Mouse (Mus musculus) lung, postnatal 4 days (tissue): ENCODE measurements around the gene Zswim1.
"Not testable (repeated sequence)": the region's sequence is repeated elsewhere in the genome, so short reads cannot be mapped to it uniquely, and the experiment has no call there.

Experiments
- DNase-seq, 2 experiments: peaks; one replicate each; pipeline ENCODE4 v3.0.0; 2021

Gene Zswim1

DNA sequence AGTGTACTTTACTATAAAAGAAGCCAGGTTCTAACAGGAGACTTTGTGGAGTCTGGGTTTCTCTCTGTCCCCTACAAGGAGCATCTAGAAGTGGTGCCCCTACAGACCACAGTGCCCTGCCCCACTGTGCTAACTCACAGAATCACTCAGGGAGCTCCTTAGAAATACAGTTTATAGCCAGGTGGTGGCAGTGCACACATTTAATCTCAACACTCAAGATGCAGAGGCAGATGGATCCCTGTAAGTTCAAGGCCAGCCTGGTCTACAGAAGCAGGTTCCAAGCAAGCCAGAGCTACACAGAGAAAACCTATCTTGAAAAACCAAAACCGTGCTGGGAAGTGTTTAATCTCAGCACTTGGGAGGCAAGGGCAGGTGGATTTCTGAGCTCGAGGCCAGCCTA lies 28.7 kb upstream of the Zswim1 start:
- DNase-seq, result peak in 1 of 2 experiments; percentile 20

DNA sequence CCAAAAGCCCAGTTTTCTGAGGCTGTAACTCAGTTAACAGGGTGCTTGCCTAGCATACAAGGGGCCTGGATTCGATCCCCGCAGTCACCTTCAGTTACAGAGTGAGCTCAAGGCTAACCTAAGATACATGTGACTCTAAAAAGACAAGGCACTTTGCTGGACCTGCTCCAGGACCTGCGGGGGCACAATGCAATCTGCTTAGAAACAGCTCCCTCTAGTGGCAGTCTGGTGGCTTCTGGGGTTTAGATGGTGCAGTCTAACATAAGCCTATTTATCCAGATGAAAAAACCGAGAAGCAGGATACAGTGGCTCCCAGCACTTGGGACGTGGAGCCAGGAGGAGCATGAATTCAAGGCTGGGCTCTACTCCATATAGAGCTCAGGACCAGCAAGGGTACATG lies 28.2 kb upstream of the Zswim1 start:
- peak; percentile 80 to 87 for DNase-seq

DNA sequence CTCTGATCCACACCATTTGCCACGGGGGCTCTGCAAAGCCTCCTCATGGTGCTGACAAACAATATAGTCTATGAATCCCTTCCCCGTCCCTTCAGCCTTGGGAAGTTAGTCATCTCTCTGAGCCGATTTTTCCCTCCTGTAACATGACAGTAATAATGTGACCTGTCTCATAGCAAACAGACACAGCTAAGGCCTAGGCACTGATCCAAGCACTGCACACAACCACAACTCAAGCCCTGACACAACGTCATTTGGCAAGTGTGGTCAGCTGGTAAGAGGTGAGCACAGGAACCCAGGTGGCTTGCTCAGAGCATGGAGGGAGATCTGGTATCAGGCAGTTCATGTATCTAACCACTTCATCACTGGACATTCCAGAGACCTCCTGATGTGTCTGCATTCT lies 26.6 kb upstream of the Zswim1 start:
- no peak for DNase-seq

DNA sequence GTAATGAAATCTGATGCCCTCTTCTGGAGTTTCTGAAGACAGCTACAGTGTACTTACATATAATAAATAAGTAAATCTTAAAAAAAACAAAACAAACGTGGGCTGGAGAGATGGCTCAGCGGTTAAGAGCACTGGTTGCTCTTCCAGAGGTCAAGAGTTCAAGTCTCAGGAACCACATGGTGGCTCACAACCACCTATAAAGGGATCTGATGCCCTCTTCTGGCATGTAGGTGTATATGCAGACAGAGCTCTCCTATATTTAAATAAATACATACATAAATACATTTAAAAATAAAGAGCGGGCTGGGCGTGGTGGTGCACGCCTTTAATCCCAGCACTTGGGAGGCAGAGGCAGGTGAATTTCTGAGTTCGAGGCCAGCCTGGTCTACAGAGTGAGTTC lies 23.9 kb upstream of the Zswim1 start:
- DNase-seq, result not testable (repeated sequence)

DNA sequence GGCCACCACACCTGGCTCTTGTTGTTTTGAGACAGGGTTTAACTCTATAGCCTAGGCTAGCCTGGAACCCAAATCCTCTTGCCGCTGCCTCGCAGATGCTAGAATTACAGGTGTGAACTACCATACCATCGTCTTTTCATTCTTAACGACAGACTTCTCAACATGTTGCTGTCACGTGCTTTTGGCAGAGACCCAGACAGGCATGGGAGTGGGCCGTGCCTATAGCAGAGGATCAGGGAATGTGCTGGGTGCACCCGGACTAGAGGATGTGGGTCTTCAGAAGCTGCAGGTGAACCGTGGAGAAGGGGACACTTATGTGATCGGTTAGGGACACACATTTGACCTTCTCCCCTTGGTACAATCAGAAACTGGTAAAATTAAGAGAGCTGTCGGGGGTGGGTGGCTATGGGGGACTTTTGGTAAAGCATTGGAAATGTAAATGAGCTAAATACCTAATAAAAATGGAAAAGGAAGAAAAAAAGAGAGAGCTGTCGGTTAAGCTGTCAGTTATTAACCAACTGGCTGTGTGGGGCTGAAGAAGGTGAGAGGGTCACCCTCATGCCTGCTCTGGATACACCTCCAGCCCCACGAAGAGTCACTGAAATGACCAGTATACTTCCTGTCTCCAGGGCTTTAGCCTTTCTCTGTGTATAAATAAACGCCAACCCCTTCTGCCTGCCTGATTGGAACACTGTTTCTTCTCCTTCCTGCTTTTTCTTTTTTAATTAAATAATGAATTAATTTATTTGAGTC lies 22.1 kb upstream of the Zswim1 start:
- no peak for DNase-seq

DNA sequence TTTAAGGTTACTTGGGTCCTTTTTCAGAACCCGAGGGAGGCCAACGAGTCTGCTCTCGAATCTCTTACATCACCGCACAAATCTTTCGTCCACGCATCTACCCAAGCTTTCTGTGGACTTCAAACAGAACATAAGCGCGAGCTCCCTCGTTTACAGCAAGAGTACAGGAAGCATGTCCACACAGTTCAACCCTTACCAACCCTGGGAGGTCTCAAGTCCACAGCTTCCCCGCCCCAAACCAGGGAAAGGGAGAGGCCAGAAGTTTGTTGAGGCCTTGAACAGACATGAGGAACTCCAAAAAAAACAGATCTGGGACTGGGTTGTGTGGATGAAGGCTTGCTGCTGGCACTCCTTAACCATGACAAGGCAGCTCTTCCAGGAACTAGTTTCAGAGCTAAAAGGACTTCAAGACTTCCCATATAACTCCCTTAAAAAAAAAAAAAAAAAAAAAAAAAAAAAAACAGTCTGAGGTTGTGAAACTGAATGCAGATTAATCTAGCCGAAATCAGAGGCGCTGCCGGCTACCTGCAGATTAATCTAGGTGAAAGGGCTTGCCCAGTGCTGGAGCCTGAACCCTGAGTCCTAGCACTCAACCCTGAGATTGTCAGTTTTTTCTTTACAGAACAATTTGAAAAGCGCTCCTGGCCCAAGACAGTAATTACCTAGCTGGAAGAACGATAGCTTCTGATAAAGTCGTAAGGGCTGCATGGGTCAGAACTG lies 19.1 kb upstream of the Zswim1 start:
- DNase-seq, result no peak

DNA sequence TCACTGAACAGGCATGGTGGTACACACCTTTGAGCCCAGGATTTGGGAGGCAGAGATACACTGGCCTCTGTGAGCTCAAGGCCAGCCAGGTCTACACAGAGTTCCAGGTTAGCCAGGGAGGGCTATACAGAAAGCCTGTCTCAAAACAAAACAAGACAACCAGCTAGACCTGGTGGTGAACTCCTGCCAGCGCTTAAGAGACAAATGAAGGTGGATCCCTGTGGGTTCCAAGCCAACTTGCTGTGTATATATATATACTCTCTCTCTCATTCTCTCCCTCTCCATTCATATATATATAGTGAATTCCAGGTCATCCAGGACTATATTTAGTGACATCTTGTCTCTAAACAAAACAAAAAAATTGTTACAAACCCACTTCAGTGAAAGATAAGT lies 18.6 kb upstream of the Zswim1 start:
- no peak for DNase-seq

DNA sequence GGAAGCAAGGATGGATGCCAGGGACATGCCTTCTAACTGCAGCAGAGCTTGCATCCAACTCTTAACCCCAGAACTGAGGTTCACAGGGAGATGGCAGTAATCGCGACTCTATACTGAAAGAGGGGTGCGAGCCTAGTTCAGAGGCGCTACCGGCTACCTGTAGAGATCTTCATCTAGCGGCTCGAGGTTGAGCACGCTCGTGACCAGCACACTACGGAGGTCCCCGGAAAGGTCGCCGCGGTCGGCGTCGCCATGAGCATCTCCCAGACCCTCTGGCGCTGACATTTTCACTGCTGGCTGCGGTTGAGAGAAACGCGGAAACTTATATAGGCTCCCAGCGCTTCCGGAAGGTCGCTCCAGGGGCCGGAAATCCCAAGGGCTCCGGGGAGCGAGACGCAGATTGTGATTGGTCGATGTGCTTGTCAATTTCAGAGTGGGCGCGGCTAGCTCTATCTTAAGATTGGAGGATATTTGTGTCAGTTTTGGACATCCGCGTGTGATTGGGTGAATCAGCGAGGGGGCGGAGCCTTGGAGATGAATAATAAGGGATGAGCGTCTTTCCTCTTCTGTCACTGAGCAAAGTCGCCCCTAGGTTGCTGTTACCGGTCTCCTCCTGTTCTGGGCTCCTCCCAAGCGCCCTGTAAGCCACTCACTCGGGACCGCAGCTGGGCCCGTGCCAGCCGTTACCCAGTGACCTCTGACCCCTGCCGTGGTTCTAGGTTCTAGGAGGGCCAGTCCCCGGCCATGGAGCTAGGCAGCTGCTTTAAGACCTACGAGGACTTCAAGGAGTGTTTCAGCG lies 17.8 kb upstream of the Zswim1 start, which contains the start of the genes Acot8 and Zswim3:
TSS of gene Acot8 (minus strand) at position 350 of the 799 bp plus-strand sequence.
TSS of gene Zswim3 (plus strand) at position 566 of the 799 bp plus-strand sequence.
- peak; percentile 98 to 99 for DNase-seq

DNA sequence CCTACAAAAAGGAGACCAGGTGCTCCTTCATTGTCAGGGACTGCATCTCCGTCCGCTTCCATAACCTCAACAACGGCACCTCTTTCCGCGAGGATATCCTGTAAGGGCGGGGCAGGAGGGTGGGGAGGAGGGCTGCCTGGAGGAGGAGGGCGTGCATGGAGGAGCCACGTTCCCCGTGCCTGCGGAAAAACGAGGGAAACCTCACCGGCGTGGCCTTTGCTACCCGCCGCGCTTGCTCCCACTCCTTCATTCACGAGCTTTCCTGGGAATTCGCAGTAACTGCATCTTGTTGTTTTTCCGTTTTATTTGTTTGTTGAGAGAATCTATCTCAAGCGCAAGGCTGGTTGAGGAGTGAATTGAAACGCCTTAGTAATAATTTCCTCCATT lies 17.2 kb upstream of the Zswim1 start:
- no peak for DNase-seq

DNA sequence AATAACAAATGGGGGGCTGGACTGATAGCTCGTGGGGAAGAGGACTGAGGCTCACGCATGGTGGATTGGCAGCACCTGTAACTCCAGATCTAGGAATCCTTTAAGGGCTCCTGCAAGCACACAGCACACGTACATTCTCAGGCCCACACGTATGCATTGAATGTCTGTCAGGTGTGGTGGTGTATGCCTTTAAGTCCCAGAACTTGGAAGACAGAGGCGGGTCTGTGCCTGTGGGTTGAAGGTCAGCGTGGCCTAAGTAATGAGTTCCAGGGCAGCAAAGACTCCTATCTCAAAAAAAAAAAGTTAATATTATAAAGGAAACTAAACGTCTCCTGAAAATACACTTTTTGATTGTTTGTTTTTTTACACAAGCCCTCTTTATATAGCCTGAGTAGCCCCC lies 15.9 kb upstream of the Zswim1 start:
- DNase-seq, result no peak

DNA sequence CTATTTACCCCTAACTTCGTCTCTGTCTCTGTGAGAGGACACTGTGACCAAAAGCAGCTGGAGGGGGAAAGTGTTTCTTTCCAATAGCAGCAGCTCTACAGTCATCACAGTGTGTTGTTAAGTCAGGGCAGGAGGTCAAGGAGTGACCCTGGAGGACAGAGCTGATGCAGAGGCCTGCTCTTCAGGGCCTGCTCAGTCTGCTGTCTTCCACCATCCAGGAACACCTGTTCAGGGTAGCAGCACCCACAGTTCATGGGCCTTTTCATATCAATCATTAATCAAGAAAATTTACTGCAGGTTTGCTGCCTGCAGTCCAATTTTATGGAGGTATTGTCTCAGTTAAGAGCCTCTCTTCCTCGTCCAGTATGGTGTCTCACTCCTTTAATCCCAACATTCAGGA lies 8.9 kb upstream of the Zswim1 start:
- no peak for DNase-seq

DNA sequence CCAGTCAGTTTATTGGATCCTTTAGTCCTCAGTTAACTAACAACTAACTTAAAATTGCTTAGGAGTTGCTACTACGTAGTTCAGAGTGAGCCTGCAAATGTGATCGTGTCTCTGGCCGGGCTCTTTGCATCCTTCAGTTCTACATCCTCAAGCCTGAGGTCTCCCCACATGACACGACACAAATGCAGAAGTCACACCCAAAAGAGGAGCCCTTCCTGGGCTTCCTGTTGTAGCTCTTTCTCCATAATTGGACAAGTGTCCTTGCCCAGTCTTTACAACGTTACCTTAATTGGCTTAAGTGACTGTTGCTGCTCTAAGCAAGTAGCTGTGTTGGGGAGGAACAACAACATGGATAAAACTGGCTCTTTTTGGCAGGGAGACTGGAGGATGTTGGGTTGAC lies 7.1 kb upstream of the Zswim1 start:
- DNase-seq, result no peak

DNA sequence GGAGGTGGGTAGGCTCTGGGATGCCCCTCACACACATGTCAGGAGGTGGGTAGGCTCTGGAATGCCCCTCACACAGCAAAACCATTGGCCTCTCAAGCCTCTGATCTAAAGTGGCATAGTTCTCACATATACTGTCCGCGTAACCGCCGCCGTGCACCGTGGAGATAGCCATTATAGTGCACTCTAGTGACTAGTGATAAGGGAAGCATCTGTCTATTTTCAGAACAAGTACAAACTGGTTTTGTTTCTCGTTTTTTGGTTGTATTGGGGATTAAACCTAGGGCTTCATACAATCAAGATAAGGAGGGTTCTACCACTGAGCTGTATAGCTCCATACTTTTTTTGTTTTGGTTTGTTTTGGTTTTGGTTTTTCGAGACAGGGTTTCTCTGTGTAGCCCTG lies 6.7 kb upstream of the Zswim1 start:
- no peak for DNase-seq

DNA sequence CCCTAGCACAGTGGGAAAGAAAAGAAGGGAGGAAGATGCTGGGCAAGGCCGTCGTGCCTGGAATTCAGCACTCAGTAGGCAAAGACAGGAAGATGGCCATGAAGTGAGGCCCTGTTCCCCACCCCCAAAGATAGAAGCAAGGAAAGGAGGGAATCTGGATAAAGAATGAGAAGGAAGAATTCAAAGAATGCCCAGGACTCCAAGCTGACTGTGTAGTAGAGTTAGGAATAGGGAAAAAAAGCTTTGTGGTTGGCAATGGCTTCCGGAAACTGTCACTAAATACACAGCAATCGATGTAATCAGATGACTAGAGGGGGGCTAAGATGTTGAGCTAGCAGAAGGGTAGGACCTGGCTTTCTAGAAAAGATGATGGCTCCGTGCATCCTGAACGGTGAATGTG lies 5.3 kb upstream of the Zswim1 start:
- no peak for DNase-seq

DNA sequence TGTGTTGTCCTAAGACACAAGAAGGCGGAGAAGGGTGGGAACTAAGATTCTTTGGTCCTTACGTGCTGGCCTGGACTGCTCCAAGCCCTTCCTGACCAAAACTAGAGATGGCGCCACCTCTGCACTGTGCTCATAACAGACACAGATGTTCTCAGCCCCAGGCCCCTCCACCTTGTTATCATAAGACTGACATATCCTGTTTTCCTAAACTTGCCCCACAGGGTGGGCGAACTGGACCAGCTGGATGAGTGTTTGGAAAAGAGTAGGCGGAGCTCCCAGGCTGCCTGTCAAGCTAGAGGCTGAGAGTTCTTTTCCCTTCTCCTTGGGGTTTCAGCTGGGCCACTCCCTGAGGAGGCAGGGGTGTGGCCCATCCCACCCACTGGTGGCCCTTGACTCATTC lies 4.8 kb upstream of the Zswim1 start:
- peak in 1 of 2 experiments; percentile 17 for DNase-seq

DNA sequence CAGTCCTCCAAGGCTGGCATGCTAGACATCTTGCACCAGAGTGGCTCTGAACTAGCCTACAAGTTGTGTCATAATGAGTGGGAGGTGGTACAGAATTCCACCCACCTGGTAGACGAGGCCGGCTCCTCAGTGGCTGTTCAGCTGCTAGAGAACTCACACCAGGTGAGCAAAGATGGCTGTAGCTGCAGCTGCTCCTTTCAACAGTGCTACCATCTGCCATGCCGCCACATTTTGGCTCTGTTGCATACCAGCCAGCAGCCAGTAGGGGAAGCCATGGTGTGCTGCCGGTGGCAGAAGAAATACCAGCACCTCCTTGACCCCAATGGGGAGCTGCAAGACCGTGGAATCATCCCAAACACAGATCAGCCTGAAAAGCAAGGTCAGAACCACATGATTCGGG lies 1.4 kb upstream of the Zswim1 start:
- DNase-seq, result no peak

DNA sequence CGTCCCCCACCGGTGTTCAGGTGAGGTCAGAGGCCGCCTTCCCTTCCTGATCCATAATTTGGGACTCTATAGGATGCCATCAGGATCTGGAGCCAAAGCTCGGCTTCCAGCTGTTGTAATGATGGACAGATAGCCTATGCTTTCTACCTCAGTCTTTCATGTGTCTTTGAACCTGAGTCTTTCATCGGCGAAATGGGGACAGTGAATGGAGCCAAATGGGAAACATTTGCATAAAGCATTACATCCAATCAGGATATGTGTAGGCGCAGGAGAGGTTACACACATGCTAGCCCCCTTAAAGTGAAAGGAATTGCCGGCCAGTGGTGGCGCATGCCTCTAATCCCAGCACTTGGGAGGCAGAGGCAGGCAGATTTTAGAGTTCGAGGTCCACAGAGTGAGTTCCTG lies 697 bp downstream of the Zswim1 start:
- DNase-seq, result peak in 1 of 2 experiments; percentile 30

DNA sequence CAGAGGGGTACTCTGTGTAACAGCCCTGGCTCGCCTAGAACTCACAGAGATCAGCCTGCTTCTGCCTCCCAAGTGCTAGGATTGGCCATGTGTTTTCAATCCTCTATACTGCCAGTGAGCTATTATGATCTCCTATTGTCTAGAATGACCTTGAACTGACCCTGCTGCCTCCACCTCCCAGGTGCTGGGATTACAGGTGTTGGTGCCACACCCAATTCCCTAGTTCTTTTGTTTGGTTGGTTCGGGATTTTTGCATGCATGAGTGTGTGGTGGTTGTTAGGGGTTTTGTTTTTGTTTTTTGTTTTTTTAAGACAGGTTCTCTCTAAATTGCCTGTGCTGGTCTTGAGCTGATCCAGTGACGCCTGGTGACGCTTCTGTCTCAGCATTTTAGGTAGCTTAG lies 1.5 kb downstream of the Zswim1 start:
- DNase-seq, result no peak

DNA sequence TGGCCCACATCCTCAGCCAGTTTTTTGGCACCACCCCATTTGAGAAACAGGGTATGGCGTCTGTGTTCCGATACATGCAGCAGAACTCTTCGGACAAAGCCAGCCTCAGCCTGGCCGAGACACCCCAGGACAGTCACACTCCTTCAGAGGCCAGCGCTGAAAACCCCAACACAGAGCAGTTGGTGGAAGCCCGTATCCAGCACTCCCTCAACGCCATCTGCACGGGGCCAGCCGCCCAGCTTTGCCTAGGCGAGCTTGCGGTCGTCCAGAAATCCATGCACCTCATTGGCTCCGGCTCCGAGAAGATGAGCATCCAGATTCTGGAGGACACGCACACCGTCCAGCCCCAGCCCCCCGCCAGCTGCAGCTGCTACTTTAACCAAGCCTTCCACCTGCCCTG lies 3.0 kb downstream of the Zswim1 start:
- DNase-seq, result no peak

DNA sequence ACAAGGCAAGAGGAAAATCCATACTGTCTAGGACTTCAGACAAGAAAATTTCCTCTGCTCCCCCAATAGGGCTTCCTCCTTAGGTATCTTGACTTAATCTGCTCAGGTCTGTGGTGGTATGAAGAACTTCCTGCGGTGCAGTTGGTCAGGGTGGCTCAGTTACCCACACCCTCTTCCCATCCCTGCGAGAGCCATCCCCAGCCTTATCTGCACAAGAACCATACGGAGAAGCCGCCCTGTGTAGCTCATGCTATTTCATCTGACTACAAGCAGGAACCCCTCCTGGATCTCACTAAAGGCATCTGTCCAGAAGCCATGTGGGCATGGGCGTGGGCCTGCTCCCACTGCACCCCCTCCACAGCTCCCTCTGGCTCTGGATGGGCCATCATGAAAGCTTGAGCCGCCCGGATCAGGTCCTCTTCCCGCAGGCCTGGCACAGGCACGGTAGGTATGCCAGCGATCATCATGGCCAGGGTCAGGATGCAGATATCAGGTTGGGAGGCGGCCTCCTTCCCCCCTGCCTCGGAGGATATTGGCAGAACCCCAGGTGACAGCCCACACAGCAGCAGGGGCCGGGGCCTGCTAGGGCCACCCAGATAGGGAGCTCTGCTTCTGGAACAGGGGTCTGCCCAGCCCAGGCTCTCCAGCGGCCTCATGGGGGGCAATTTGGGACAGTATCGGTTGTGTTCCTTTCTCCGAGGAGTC lies 4.8 kb downstream of the Zswim1 start:
- no peak for DNase-seq

DNA sequence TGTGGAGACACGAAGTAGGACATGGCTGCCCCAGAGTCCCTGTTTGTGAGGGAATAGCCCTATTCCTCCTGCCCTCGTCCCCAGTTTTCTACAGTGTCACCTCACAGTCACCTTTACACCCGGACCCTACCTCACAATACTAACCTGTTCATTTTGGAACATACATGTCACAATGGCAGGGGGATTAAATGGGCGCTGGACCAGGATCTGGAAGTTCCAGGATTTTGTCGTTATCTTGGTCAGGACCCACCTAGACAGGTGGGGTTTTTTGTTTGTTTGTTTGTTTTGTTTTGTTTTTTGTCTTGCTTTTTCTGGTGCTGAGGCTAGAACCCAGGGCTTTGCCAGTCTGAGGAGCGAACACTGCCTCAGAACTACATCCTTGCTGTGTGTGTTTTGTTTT lies 6.0 kb downstream of the Zswim1 start, which contains the start of gene Spata25:
TSS of gene Spata25 (minus strand) at position 101 of the 400 bp plus-strand sequence.
- DNase-seq, result no peak

DNA sequence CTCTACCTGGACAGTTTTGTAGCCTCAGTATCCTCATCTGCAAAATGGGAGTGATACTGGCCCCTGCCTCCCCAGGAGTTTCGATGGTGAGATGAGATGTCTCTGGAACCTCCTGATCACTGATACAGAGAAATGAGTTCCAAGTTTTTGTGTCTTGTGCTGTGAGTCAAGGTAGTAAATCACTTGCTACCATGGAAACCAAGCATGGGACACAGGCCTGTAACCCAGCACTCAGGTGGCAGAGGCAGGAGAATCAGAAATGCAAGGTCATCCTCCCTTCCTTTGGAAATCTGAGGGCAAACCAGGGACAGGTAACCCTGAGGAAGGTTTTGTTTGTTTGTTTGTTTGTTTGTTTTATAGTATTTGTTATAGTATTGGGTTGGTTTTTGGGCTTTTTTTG lies 6.6 kb downstream of the Zswim1 start:
- DNase-seq, result no peak

DNA sequence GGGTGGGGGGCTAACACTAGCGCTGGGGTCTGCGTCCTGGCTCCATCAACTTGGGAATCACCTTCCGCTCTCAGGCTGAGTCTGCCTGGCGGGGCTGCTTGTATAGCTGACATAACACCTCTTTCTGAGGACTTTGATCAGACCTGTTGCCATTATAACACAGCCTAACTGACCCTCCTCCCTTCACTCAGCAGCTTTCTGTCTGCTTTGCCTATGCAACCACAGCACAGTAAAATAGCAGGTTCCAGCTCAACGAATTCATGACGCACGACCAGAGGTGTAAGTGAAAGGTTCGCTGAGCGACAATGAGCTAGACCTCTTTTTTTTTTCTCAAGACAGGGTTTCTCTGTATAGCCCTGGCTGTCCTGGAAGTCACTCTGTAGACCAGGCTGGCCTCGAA lies 8.5 kb downstream of the Zswim1 start:
- no peak for DNase-seq
